Mouse (Mus musculus) cerebellum, adult (tissue): ENCODE measurements at regions not wholly inside any gene's neighbourhood (a gene's known extent, or its start where the extent isn't known, plus 50 kb on each side); places are given as distances from the start of the nearest gene placed in this dataset.

Experiments used
- ATAC-seq: cut with Nextera tagmentation; 2 replicates; pipeline ENCODE4 v1.9.2; 2017; ENCODE audit warnings: mild to moderate bottlenecking, moderate library complexity, mixed read lengths; ENCODE audit not compliant: insufficient number of reproducible peaks, low FRiP score, low TSS enrichment

GRCm38 (mm10) chr16:47081896-47082295 lies 583.6 kb upstream of the Nectin3 start:
- ATAC-seq: no peak

GRCm38 (mm10) chr16:47080330-47080729 lies 582.0 kb upstream of the Nectin3 start:
- ATAC-seq: no peak

- ATAC-seq: no peak
These were observed 561.1 kb upstream of the Nectin3 start for GRCm38 (mm10) chr16:47059293-47059963.

GRCm38 (mm10) chr16:47058811-47059210 lies 560.5 kb upstream of the Nectin3 start:
- ATAC-seq: no peak

GRCm38 (mm10) chr16:47025971-47026370 lies 527.6 kb upstream of the Nectin3 start:
- ATAC-seq: no peak; the same call in 1 of the 2 replicates

- no peak for ATAC-seq
These were observed 519.2 kb upstream of the Nectin3 start for GRCm38 (mm10) chr16:47017486-47017885.

- ATAC-seq: no peak
These were observed 484.7 kb upstream of the Nectin3 start for GRCm38 (mm10) chr16:46982910-46983600.

- ATAC-seq: no peak
These were observed 484.1 kb upstream of the Nectin3 start for GRCm38 (mm10) chr16:46982272-46982909.

GRCm38 (mm10) chr16:46965741-46966140 lies 467.4 kb upstream of the Nectin3 start:
- ATAC-seq: no peak

GRCm38 (mm10) chr16:46956990-46957389 lies 458.7 kb upstream of the Nectin3 start:
- no peak for ATAC-seq

- ATAC-seq: no peak
These were observed 427.7 kb upstream of the Nectin3 start for GRCm38 (mm10) chr16:46926060-46926459.

- ATAC-seq: no peak
These were observed 396.4 kb upstream of the Nectin3 start for GRCm38 (mm10) chr16:46894576-46895203.

- no peak for ATAC-seq
These were observed 380.4 kb upstream of the Nectin3 start for GRCm38 (mm10) chr16:46878739-46879138.

- no peak for ATAC-seq
These were observed 365.6 kb upstream of the Nectin3 start for GRCm38 (mm10) chr16:46863959-46864358.

- ATAC-seq: no peak
These were observed 351.2 kb upstream of the Nectin3 start for GRCm38 (mm10) chr16:46849534-46849933.

GRCm38 (mm10) chr16:46848755-46849154 lies 350.4 kb upstream of the Nectin3 start:
- no peak for ATAC-seq

- ATAC-seq: no peak
These were observed 349.5 kb upstream of the Nectin3 start for GRCm38 (mm10) chr16:46847707-46848356.

GRCm38 (mm10) chr16:46841179-46841578 lies 342.9 kb upstream of the Nectin3 start:
- no peak for ATAC-seq

- ATAC-seq: no peak
These were observed 342.4 kb upstream of the Nectin3 start for GRCm38 (mm10) chr16:46840764-46841163.

- ATAC-seq: no peak
These were observed 326.8 kb upstream of the Nectin3 start for GRCm38 (mm10) chr16:46825147-46825546.

GRCm38 (mm10) chr16:46822753-46823152 lies 324.4 kb upstream of the Nectin3 start:
- ATAC-seq: no peak
